Mouse (Mus musculus) activated CD4-positive, CD25-positive, alpha-beta regulatory T cell, adult 4 months (primary cell): Measurements from ENCODE around the gene Rbm19. TPM values are rescaled to one million over a fixed set of nuclear protein-coding genes. Genes with fewer than 3 reads are reported as not detected.
"Not testable (repeated sequence)": the region's sequence is repeated elsewhere in the genome, so short reads cannot be mapped to it uniquely, and the experiment has no call there.

Experiments used
- ATAC-seq: one replicate; pipeline ENCODE4 v1.8.0; 2017
- polyA plus RNA-seq, 2 experiments: library from polyadenylated mRNA; unstranded; fragments of 100-300 nt; shearing (Covaris generic); gene quantifications; one replicate each; pipeline ENCODE4 v1.2.1; 2017

Gene Rbm19
- polyA plus RNA-seq, result 10 to 100 TPM; 11.2 to 12.2 TPM

GRCm38 (mm10) chr5:120116261-120117050 lies at the start of gene Rbm19:
TSS of gene Rbm19 (plus strand) at chr5:120116465.
- ATAC-seq, result peak; percentile 94

- no peak for ATAC-seq
These were observed 49.0 kb upstream of the Rbm19 start for GRCm38 (mm10) chr5:120067266-120067665.

GRCm38 (mm10) chr5:120074101-120074500 lies 42.2 kb upstream of the Rbm19 start:
- ATAC-seq, result no peak

GRCm38 (mm10) chr5:120080027-120080426 lies 36.2 kb upstream of the Rbm19 start:
- no peak for ATAC-seq

- no peak for ATAC-seq
These were observed 35.8 kb upstream of the Rbm19 start for GRCm38 (mm10) chr5:120080468-120080867.

GRCm38 (mm10) chr5:120088561-120088960 lies 27.7 kb upstream of the Rbm19 start:
- peak; percentile 95 for ATAC-seq

- peak; percentile 66 for ATAC-seq
These were observed 21.7 kb upstream of the Rbm19 start for GRCm38 (mm10) chr5:120094602-120095001.

- no peak for ATAC-seq
These were observed 19.2 kb upstream of the Rbm19 start for GRCm38 (mm10) chr5:120097042-120097441.

- no peak for ATAC-seq
These were observed 15.5 kb upstream of the Rbm19 start for GRCm38 (mm10) chr5:120100814-120101213.

GRCm38 (mm10) chr5:120102097-120102496 lies 14.2 kb upstream of the Rbm19 start:
- no peak for ATAC-seq

- ATAC-seq, result peak; percentile 73
These were observed 13.5 kb upstream of the Rbm19 start for GRCm38 (mm10) chr5:120102732-120103131.

GRCm38 (mm10) chr5:120103458-120103857 lies 12.8 kb upstream of the Rbm19 start:
- ATAC-seq, result no peak

GRCm38 (mm10) chr5:120106424-120107073 lies 9.7 kb upstream of the Rbm19 start:
- peak; percentile 59 for ATAC-seq

- ATAC-seq, result no peak
These were observed 1.9 kb upstream of the Rbm19 start for GRCm38 (mm10) chr5:120114361-120114760.

- ATAC-seq, result not testable (repeated sequence)
These were observed 896 bp downstream of the Rbm19 start for GRCm38 (mm10) chr5:120117161-120117560.

- ATAC-seq, result peak; percentile 37
These were observed 8.8 kb downstream of the Rbm19 start for GRCm38 (mm10) chr5:120124881-120125690.

- no peak for ATAC-seq
These were observed 11.4 kb downstream of the Rbm19 start for GRCm38 (mm10) chr5:120127641-120128040.

GRCm38 (mm10) chr5:120128511-120128910 lies 12.2 kb downstream of the Rbm19 start:
- no peak for ATAC-seq

- ATAC-seq, result no peak
These were observed 12.8 kb downstream of the Rbm19 start for GRCm38 (mm10) chr5:120129070-120129469.

- ATAC-seq, result no peak
These were observed 13.5 kb downstream of the Rbm19 start for GRCm38 (mm10) chr5:120129761-120130160.

- ATAC-seq, result peak; percentile 70
These were observed 13.9 kb downstream of the Rbm19 start for GRCm38 (mm10) chr5:120130163-120130562.

- ATAC-seq, result no peak
These were observed 15.3 kb downstream of the Rbm19 start for GRCm38 (mm10) chr5:120131600-120131999.

GRCm38 (mm10) chr5:120134000-120134399 lies 17.7 kb downstream of the Rbm19 start:
- no peak for ATAC-seq
